Mouse (Mus musculus): ENCODE measurements around the gene Clec4e.

DNA sequence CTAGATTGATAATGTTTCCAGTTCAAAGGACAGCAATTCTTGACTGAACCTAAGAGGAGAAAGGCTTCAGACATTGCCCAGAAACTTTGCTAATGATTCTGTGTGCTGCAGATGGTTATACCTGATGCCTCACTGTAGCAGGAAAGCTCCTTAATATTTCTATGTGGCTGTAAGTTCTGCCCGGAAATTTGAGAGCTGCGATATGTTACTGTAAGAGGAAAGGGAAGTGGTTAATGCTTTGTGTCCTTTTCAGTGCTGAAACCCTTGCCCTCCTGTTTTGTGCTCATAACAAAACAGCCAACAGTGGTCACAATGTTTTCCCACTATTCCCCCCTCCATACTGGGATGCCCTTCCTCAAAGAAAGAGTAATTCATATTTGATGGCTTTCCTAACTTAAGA, 3.4 kb downstream of the Clec4e start:
- TF ChIP-seq CTCF (conservative IDR thresholded peaks at IDR 0.05; ENCODE audit: low read length) (no peak), NANOG (IDR thresholded peaks at IDR 0.05; ENCODE audit: borderline replicate concordance, low read length) (no peak), POU5F1 (IDR thresholded peaks at IDR 0.05; ENCODE audit: borderline replicate concordance, low read length) (no peak)

All from E14TG2a.4 (cell line).